Mouse (Mus musculus) cortical plate, adult 2 months (tissue): ENCODE results near the gene Copa. TPM values are rescaled to one million over a fixed set of nuclear protein-coding genes. Genes with fewer than 3 reads are reported as not detected.

Experiments used
- H3K27ac ChIP-seq: fragments of 200-500 bp; 2 replicates; pipeline ENCODE4 v1.5.1; 2012; ENCODE audit warnings: low read length, control low read depth, inconsistent platforms; ENCODE audit not compliant: insufficient read depth
- H3K4me1 ChIP-seq: fragments of 200-500 bp; 2 replicates; pipeline ENCODE4 v1.6.1; 2011; ENCODE audit warnings: low read length; ENCODE audit not compliant: control insufficient read depth, insufficient read depth
- H3K4me3 ChIP-seq: fragments of 200-500 bp; 2 replicates; pipeline ENCODE4 v1.5.1; 2011; ENCODE audit warnings: mild to moderate bottlenecking, low read length, control low read depth; ENCODE audit not compliant: insufficient read depth
- CTCF ChIP-seq: fragments of 200-500 bp; IDR thresholded peaks from 2 replicates; pipeline ENCODE4 v1.5.1; 2011; ENCODE audit warnings: mild to moderate bottlenecking, control low read depth, low read length; ENCODE audit not compliant: insufficient read depth; ENCODE audit errors: extremely low read depth
- POLR2A ChIP-seq: fragments of 200-500 bp; IDR thresholded peaks from 2 replicates; pipeline ENCODE4 v1.6.1; 2011; ENCODE audit warnings: mild to moderate bottlenecking, low read length, control low read depth; ENCODE audit not compliant: insufficient read depth; ENCODE audit errors: extremely low read depth
- polyA plus RNA-seq: library from polyadenylated mRNA; depleted of rRNA; stranded (reverse); fragments of >200 nt; gene quantifications from 2 replicates; pipeline ENCODE4 v1.2.3, GENCODE M21; 2012; rRNA removed

Gene Copa
- polyA plus RNA-seq, result 104 and 105 TPM in 2 replicates

- Histone ChIP-seq H3K4me1 (peaks cover 3% of the 10 kb centered on the region), H3K4me3 (peak within 1 kb of the TSS; percentile 93), H3K27ac (peak within 1 kb of the TSS; percentile 85)
- TF ChIP-seq POLR2A (peak; percentile 81), CTCF (no peak)
These were observed at the start of gene Copa, which contains the start of gene Ncstn for GRCm38 (mm10) chr1:172082101-172082898. Gene Copa (plus strand): TSS chr1:172082529. Gene Ncstn (minus strand): TSS chr1:172082795.

- Histone ChIP-seq H3K4me3 (no peak overlapping the region), H3K27ac (no peak overlapping the region), H3K4me1 (no peaks in the 10 kb centered on the region)
- no peak for TF ChIP-seq CTCF
These were observed 35.9 kb upstream of the Copa start for GRCm38 (mm10) chr1:172046410-172046809.

GRCm38 (mm10) chr1:172046938-172047337, 35.4 kb upstream of the Copa start:
- H3K27ac ChIP-seq, result no peak overlapping the region
- H3K4me1 ChIP-seq, result no peaks in the 10 kb centered on the region
- no peak for TF ChIP-seq POLR2A
- peak; percentile 76 for TF ChIP-seq CTCF
- H3K4me3 ChIP-seq, result no peak overlapping the region

GRCm38 (mm10) chr1:172048241-172048734, 34.0 kb upstream of the Copa start:
- Histone ChIP-seq H3K4me3 (no peak overlapping the region), H3K4me1 (no peaks in the 10 kb centered on the region), H3K27ac (no peak overlapping the region)
- no peak for TF ChIP-seq POLR2A
- no peak for TF ChIP-seq CTCF

GRCm38 (mm10) chr1:172049131-172049782, 33.1 kb upstream of the Copa start:
- no peak overlapping the region for H3K27ac ChIP-seq
- H3K4me3 ChIP-seq, result no peak overlapping the region
- H3K4me1 ChIP-seq, result no peaks in the 10 kb centered on the region
- no peak for TF ChIP-seq CTCF
- no peak for TF ChIP-seq POLR2A

- H3K27ac ChIP-seq, result no peak overlapping the region
- 0 out of 2 replicates have a peak, but pooled peaks cover 2% of the 10 kb centered on the region for H3K4me1 ChIP-seq
- no peak overlapping the region for H3K4me3 ChIP-seq
- no peak for TF ChIP-seq POLR2A
These were observed 29.5 kb upstream of the Copa start for GRCm38 (mm10) chr1:172052766-172053279.

- Histone ChIP-seq H3K4me3 (0 out of 2 replicates have a peak overlapping the region, but pooled peaks have one; percentile 1), H3K27ac (no peak overlapping the region), H3K4me1 (0 out of 2 replicates have a peak, but pooled peaks cover 3% of the 10 kb centered on the region)
- TF ChIP-seq CTCF (no peak), POLR2A (no peak)
These were observed 28.5 kb upstream of the Copa start for GRCm38 (mm10) chr1:172053541-172054440.

- TF ChIP-seq CTCF, result no peak
- TF ChIP-seq POLR2A, result no peak
- no peak overlapping the region for H3K27ac ChIP-seq
- no peak overlapping the region for H3K4me3 ChIP-seq
- 0 out of 2 replicates have a peak, but pooled peaks cover 3% of the 10 kb centered on the region for H3K4me1 ChIP-seq
These were observed 26.1 kb upstream of the Copa start for GRCm38 (mm10) chr1:172056251-172056650.

- Histone ChIP-seq H3K27ac (no peak within 1 kb of the TSS), H3K4me1 (0 out of 2 replicates have a peak, but pooled peaks cover 3% of the 10 kb centered on the region), H3K4me3 (no peak within 1 kb of the TSS)
- TF ChIP-seq POLR2A (no peak), CTCF (no peak)
These were observed 24.8 kb upstream of the Copa start, which contains the start of gene Nhlh1 for GRCm38 (mm10) chr1:172057491-172057921. Gene Nhlh1 (minus strand): TSS chr1:172057573.
